Mouse (Mus musculus): Measurements from ENCODE around the gene Ccr1. TPM values are rescaled to one million over a fixed set of nuclear protein-coding genes. Genes with fewer than 3 reads are reported as not detected.

The Ccr1 gene
- total RNA-seq, 2 experiments from 2014 or later: 0.28 to 0.37 TPM

- no peak for DNase-seq (ENCODE audit: extremely low spot score in 1 of 2, low spot score in 1 of 2)
Measured at GRCm38 (mm10) chr9:123957911-123958413, 10.5 kb downstream of the Ccr1 start.

GRCm38 (mm10) chr9:123956892-123957291 is 11.6 kb downstream of the Ccr1 start:
- no peak for DNase-seq (ENCODE audit: extremely low spot score in 1 of 2, low spot score in 1 of 2)

GRCm38 (mm10) chr9:123953551-123953950 is 14.9 kb downstream of the Ccr1 start:
- DNase-seq (ENCODE audit: extremely low spot score in 1 of 2, low spot score in 1 of 2): no peak

- DNase-seq (ENCODE audit: extremely low spot score in 1 of 2, low spot score in 1 of 2): no peak
Measured at GRCm38 (mm10) chr9:123951176-123951575, 17.3 kb downstream of the Ccr1 start.

GRCm38 (mm10) chr9:123949432-123949831 is 19.1 kb downstream of the Ccr1 start:
- no peak for DNase-seq (ENCODE audit: extremely low spot score in 1 of 2, low spot score in 1 of 2)

- DNase-seq (ENCODE audit: extremely low spot score in 1 of 2, low spot score in 1 of 2): no peak
Measured at GRCm38 (mm10) chr9:123947815-123948214, 20.7 kb downstream of the Ccr1 start.

GRCm38 (mm10) chr9:123942025-123942424 is 26.5 kb downstream of the Ccr1 start:
- no peak for DNase-seq (ENCODE audit: extremely low spot score in 1 of 2, low spot score in 1 of 2)

- no peak for DNase-seq (ENCODE audit: extremely low spot score in 1 of 2, low spot score in 1 of 2)
Measured at GRCm38 (mm10) chr9:123941316-123941715, 27.2 kb downstream of the Ccr1 start.

GRCm38 (mm10) chr9:123940628-123941027 is 27.9 kb downstream of the Ccr1 start:
- no peak for DNase-seq (ENCODE audit: extremely low spot score in 1 of 2, low spot score in 1 of 2)

GRCm38 (mm10) chr9:123940168-123940567 is 28.3 kb downstream of the Ccr1 start:
- DNase-seq (ENCODE audit: extremely low spot score in 1 of 2, low spot score in 1 of 2): no peak

- no peak for DNase-seq (ENCODE audit: extremely low spot score in 1 of 2, low spot score in 1 of 2)
Measured at GRCm38 (mm10) chr9:123937989-123938388, 30.5 kb downstream of the Ccr1 start.

- no peak for DNase-seq (ENCODE audit: extremely low spot score in 1 of 2, low spot score in 1 of 2)
Measured at GRCm38 (mm10) chr9:123936604-123937280, 31.8 kb downstream of the Ccr1 start.

GRCm38 (mm10) chr9:123935776-123936175 is 32.7 kb downstream of the Ccr1 start:
- DNase-seq (ENCODE audit: extremely low spot score in 1 of 2, low spot score in 1 of 2): no peak

- DNase-seq (ENCODE audit: extremely low spot score in 1 of 2, low spot score in 1 of 2): no peak
Measured at GRCm38 (mm10) chr9:123935346-123935745, 33.1 kb downstream of the Ccr1 start.

- no peak for DNase-seq (ENCODE audit: extremely low spot score in 1 of 2, low spot score in 1 of 2)
Measured at GRCm38 (mm10) chr9:123933716-123934445, 34.6 kb downstream of the Ccr1 start.

GRCm38 (mm10) chr9:123932911-123933675 is 35.4 kb downstream of the Ccr1 start:
- no peak for DNase-seq (ENCODE audit: extremely low spot score in 1 of 2, low spot score in 1 of 2)

- no peak for DNase-seq (ENCODE audit: extremely low spot score in 1 of 2, low spot score in 1 of 2)
Measured at GRCm38 (mm10) chr9:123931761-123932700, 36.5 kb downstream of the Ccr1 start.

- DNase-seq (ENCODE audit: extremely low spot score in 1 of 2, low spot score in 1 of 2): no peak
Measured at GRCm38 (mm10) chr9:123930926-123931325, 37.6 kb downstream of the Ccr1 start.

- no peak for DNase-seq (ENCODE audit: extremely low spot score in 1 of 2, low spot score in 1 of 2)
Measured at GRCm38 (mm10) chr9:123930476-123930875, 38.0 kb downstream of the Ccr1 start.

- no peak for DNase-seq (ENCODE audit: extremely low spot score in 1 of 2, low spot score in 1 of 2)
Measured at GRCm38 (mm10) chr9:123929936-123930335, 38.6 kb downstream of the Ccr1 start.
